Mouse (Mus musculus) B cell, adult 2 months (primary cell): ENCODE measurements around the gene Wwox.

ENCODE experiments used
- DNase-seq, 2 experiments: peaks; one replicate each; pipeline ENCODE4 v3.0.0; 2022

Gene Wwox

DNA sequence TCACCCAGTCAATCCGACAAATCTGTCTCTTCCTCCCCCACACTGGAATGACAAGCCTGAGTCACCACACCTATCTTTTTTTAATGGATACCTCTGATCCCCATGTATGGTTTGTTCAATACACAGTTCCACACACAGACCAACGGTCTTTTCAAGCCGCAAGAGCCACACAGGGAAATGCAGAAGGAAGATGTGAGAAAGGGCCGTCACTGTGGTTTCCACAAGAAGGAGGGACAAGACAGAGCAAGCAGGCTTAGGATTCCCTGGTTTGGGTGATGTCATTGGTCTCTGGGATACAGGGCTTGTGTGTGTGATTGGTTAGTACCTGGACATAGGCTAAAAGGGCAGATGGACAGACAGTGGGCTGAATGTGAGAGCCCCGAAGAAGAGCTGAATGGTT lies 371.0 kb downstream of the Wwox start:
- no peak for DNase-seq

DNA sequence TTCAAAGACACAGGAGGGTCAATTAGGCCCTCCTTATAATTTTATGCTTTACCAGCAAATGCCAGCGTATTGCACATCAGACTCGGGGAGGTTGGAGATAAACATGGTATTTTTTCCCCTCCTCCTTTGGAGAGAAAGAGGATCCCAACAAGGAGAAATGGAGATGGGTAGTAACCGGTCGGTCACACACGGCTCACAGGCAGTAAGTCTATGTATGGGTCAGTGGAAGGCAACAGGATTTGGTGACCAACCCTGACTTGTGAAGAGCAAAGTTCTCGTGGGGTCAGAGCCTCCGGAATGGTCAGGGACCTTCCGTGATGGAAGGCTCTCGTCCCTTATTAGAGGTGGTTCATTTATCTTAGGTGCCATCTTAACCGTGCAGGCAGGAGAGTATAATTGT lies 374.4 kb downstream of the Wwox start:
- no peak for DNase-seq

GRCm38 (mm10) chr8:114814769-114815736 lies 375.6 kb downstream of the Wwox start:
- peak; percentile 60 to 61 for DNase-seq

DNA sequence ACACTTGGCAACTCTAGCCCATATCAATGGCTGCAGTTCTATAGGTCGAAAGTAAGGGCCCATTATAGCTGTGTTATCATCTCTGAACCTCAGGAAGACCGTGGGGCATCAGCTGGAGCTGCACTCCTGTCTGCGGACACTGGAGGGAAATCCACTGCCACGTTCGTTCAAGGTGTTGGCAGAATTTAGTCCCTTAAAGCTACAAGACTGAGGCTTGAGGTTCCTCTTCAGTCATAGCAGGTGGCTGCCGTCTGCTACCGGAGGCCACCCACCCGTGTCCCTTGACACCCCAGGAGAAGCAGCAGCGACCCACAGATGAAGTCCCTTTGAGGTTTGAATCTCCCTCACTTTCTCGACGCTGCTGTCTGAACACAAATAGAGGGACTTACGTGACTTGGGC lies 376.9 kb downstream of the Wwox start:
- DNase-seq: peak; percentile 64 to 72

DNA sequence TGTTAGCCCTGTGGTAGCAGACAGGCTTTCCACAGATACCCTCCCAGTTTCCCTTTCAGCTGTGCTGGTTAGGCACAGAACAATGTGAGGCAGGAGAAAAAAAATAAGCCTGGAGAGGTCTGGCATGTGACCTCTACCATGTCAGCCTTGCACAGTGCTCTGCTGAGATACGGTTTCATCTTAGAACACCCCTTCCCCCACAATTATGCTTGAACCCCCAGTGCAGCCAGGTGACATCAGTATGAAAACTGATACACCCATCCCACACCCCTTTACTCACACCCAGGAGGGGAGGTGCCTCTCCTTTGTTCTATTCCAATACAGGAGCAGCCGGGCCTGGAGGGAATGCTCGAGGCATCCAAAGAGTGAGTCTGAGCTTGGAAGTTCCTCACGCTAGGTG lies 377.5 kb downstream of the Wwox start:
- no peak for DNase-seq

DNA sequence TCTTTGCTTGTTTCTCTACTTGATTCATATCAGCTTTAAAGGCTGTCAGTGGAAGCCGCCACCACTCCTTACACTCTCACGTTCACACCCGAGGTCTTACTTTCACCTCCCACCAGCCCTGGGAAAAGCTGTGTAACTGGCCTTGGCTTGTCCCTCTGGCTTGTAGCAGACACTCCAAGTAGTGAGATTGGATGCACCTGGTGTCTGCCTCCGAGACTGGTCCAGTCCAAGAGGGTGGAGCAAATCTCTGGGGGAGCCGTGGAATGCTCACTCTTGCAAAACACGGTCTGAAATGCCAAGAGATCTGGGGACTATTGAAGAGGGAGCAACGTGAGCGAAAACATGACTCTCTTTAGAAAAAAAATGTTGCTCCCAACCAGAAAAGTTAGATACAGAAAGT lies 382.1 kb downstream of the Wwox start:
- DNase-seq: no peak

DNA sequence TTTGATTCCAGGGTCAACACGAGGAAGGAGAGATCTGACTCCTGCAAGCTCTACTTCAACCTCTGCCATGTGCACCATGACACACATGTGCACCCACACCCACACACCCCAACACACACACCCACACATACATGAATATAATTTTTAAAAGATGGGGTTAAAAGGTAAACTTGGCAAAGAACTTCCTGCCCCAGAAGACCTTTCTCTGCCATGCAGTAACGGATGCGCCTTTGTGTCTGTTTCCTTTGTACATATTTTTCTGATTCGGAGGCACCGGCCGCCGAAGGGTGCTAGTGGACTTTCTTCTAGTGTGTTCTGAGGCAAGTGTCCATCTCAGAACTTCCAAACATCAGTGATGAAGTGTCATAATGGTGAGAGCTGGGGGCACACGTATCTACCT lies 386.0 kb downstream of the Wwox start:
- no peak for DNase-seq

DNA sequence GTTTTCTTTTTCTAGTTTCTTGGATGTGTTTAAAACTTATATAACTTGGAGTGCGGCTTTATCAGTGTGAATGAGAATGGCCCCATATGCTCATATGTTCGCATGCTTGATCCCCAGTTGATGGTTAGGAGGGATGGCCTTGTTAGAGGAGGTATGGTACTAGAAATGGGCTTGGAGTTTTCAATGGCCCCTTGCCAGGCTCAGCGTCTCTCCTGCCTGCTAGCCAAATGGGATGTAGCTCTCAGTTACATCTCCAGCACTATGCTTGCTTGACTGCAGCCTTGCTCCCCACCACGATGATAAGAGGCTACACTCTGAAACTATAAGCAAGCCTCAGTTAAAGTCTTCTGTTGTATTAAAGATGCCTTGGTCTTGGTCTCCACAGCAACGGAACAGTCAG lies 387.5 kb downstream of the Wwox start:
- DNase-seq: no peak

GRCm38 (mm10) chr8:114827810-114828209 lies 388.4 kb downstream of the Wwox start:
- DNase-seq: peak; percentile 19 to 31

DNA sequence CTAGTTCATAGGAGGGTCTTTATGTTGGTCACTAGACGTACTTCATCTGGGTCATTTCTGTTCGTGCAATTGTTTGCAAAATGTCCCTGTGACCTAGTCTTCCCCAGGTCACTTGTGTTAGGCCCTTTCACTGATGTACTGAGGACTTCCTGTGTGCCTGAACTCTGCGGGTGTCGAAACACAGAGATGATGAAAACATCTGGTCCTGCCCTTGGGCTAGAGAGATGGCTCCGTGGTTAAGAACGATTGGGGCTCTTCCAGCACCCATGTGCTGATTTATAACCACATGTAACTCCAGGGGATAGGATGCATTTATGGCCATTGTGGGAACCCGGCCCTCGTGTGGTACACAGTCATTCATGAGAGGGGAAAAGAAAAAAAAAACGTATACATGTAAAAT lies 392.1 kb downstream of the Wwox start:
- no peak for DNase-seq

- DNase-seq: no peak
These were observed 392.9 kb downstream of the Wwox start for GRCm38 (mm10) chr8:114832251-114832774.

GRCm38 (mm10) chr8:114834730-114835129 lies 395.3 kb downstream of the Wwox start:
- no peak for DNase-seq

GRCm38 (mm10) chr8:114839998-114840397 lies 400.5 kb downstream of the Wwox start:
- no peak for DNase-seq

DNA sequence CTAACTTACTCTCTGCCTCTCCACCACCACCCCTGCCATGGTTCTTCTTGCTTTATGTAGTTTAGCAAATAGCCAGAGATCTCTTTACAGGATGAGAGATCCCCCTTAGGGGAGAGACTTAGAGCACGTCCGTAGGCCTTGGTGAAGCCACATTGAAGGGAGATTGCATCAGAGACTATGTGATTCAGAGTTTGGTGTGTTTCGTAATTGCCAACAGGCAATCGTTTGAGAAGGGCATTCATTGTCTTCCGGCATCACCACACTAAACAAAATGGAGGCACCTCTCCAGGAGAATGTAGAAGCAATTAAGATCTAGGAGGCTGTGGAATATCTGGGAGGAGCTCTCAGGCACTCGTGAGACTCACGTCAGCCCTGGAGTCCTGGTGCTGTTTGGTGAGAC lies 408.2 kb downstream of the Wwox start:
- no peak for DNase-seq

DNA sequence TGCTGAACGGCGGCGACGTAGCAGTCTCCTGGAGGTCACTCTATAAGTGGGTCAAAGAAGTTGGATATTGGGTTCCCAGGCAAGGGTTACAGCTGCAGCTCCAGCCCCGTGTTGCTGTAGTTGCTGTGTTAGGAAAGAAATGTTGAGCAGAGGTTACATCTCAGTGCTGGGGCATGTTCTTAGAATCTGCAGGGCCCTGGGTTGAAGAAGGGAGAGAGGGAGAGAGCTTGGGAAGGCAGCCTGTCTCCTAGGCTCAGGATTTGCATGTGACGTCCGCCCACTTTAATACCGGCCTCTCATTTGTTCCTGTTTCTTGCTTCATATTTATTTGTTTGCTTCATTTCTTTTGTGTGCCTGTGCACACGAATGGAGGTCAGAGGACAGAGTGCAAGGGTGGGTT lies 410.0 kb downstream of the Wwox start:
- DNase-seq: no peak

DNA sequence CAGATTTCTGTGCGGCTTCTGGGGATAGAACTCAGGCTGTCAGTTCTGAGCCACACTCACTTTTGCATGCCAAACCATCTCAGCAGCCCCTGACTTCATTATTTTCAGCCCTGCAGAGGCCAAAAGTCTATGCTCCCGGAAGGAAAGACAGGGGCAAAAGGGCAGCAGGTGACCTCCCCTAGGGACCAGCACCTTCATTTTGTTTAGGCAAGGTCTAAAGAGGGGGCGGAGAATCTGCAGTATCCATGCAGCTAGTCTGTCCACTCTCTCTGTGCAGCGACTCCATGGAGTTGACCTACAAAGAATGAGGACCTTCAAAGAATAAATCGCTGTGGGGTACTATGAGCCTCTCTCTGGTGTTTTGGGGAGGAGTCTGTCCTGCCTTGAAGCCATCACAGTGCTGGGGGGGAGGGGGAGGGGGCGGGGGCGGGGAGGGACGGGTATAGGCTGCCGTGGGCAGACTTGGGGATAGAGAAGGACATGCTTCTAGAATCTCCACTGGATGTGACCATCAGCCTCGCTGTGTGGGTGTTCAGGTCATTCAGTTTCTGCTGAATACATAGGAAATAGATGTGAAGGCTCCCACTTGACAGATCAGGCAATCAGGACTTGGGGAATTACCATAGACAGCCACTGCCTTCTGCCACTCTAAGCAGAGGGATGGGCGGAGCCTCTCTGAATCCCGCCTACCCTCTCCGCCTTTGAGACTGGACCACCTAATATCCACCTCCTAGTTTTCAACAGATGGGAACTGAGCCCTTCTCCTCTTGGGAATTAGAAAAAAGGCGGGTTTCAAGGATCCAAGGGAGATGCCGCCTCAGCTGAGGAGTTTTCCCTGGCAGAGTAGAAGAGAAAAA lies 410.8 kb downstream of the Wwox start:
- no peak for DNase-seq

DNA sequence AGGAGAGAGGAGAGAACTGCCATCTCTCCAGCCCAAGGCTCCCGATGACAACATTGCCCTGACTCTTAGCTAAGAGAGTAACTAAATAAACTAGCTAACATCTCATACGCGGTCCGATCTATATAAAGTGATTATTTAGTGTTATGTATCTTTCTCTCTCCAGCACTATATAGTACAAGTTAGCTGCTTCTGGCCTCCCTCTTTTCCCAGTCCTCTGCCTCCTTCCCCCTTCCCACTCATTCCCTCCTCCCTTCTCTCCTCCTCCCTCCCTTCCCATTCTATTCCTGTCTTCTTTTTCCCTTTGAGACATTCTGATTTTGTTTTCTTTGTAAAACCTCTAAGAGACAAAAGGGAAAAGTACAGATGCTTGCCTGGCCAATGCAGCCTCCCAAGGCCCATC lies 414.3 kb downstream of the Wwox start:
- no peak for DNase-seq

DNA sequence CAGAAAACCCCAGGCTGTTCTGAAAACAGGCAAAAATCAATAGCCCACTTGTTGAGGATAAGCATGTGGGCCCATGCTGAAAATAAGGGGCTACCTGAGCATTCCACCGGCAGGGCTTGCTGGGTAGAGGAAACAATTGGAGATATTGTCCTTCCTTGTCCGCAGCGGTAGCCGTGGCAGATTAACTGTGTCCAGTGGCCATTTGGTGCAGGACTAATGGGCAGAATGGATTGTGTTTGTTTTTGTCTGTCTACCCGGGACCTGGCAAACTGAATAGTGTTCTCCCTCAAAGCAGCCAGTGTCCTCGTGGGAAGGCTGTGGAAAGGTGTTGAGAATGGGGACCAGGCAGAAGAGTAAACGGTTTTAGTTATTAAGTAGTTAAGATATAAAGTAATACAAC lies 416.4 kb downstream of the Wwox start:
- DNase-seq: no peak

DNA sequence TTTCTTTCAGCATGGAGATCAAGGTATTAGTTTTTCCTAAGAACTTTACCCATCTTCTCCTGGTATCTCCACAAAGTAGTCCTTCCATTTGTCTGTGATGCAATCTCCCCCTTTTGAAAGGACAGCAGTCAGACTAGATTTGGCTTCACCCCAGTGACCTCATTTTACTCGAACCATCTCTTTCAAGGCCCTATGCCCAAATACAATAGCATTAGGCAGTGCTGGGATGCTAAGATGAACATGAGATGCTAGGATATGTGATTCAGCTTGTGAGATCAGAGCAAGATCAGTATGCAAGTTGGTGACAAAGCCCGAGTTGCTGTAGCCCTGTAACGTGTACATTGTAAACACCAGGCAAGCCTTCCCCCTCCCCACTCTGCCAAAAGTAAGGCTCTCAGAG lies 426.5 kb downstream of the Wwox start:
- no peak for DNase-seq

GRCm38 (mm10) chr8:114869321-114869720 lies 429.9 kb downstream of the Wwox start:
- DNase-seq: no peak

GRCm38 (mm10) chr8:114870410-114870809 lies 431.0 kb downstream of the Wwox start:
- no peak for DNase-seq

- DNase-seq: no peak
These were observed 433.0 kb downstream of the Wwox start for GRCm38 (mm10) chr8:114872491-114872890.

- DNase-seq: no peak
These were observed 435.7 kb downstream of the Wwox start for GRCm38 (mm10) chr8:114875161-114875560.

- DNase-seq: no peak
These were observed 436.7 kb downstream of the Wwox start for GRCm38 (mm10) chr8:114876161-114876611.
